Mouse (Mus musculus): ENCODE measurements around the gene Zfp146. TPM values are rescaled to one million over a fixed set of nuclear protein-coding genes. Genes with fewer than 3 reads are reported as not detected.
"Not testable (repeated sequence)": the region's sequence is repeated elsewhere in the genome, so short reads cannot be mapped to it uniquely, and the experiment has no call there.

Gene Zfp146
- total RNA-seq, 2 experiments from 2014 or later = 29.6 to 34.9 TPM

- intact Hi-C loops (cut with DNase I) = no loop called here
- peak; percentile 75 to 79 for DNase-seq
Observed at GRCm38 (mm10) chr7:30193581-30194100, 24.1 kb upstream of the Zfp146 start.

DNA sequence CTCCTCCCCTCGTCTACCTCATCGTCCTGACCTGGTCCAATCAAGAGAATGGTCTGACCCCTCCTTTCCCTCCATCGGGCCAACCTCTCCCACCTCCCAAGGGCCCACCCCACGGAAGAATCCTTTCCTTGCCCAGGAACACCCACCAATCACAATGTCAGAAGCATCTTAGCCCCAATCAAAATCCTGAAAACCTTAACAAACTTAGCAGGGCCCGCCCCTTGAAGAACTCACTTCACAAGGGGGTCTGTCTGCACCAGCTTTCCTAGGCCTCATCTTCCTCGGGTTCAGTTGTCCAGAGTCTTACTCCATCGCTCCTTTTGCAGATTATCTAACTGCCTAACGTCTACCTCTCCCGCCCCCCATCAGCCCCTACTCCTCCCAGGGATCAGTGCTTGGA, 23.5 kb upstream of the Zfp146 start:
- intact Hi-C loops (cut with DNase I) = no loop called here
- no peak for DNase-seq

DNA sequence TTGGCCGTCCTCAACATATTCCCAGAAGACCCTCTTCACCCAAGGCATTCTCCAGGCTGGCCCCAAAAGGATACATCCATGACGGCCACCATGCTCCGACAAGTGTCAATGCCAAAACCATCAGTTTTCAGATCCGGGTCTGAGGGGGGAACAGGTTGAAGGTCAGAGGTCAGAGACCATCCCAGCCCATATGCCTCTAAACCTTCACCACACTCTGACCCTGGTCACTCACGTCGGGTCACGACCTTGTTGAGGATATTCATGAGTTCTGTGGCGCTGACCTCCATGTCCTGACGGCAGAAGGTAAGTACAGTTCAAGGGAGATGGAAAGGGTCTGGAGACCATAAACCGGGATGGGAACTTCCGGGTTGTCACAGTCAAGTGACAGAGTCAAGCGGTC, 22.5 kb upstream of the Zfp146 start:
- intact Hi-C loops (cut with DNase I) = no loop called here
- DNase-seq = no peak

GRCm38 (mm10) chr7:30189116-30189491, 19.6 kb upstream of the Zfp146 start:
- DNase-seq = no peak
- intact Hi-C loops (cut with DNase I) = no loop called here

DNA sequence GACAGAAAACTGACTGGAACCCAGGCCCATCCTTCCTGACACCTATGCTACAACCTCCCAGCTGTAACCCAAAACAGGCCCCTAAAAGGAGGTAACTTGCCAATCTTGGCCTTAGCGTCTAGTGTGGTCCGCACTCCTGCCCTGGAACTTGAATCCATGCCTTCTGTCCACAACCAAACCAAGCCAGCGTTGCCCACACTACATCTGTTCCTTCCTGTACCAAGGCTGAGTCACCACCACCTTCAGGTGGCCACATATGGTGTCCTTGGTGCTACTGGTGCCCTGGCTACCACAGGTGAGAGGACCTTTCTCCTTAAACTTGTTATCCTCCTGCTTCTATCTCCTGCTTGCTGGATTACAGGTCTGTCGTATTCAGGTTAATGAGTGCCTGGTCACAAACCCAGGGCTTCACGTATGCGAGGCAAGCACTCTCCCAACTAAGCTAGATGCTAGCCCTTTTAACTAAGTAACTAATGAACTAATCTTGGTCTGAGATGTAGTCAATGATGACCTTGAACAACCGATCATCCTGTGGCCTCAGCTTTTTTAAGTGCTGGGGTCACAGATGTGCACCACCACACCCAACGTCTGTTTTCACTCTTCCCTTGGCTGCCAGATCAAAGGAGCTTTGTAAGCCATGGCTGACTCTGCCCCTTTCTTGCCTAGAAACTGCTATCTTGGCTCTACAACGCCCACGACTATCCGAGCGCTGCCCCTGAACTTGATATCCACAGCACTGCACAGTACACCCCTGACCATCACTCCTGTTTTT, 19.0 kb upstream of the Zfp146 start:
- no peak for DNase-seq
- intact Hi-C loops (cut with DNase I) = no loop called here

- no peak for DNase-seq
Observed at GRCm38 (mm10) chr7:30184641-30185348, 15.2 kb upstream of the Zfp146 start.

GRCm38 (mm10) chr7:30183879-30184289, 14.3 kb upstream of the Zfp146 start, which contains the start of gene Cox7a1:
Cox7a1 (plus strand) TSS chr7:30184144.
- intact Hi-C loops (cut with DNase I) = loop anchor here (2.0 to 5.0 kb wide), 2 partner anchors 15 to 33 kb away; partner anchors contain the start of gene Capns1
- peak; percentile 87 to 93 for DNase-seq

More at GRCm38 (mm10) chr7:30184641-30185348, 15.2 kb upstream of the Zfp146 start:
- intact Hi-C loops (cut with DNase I) = loop anchor here (2.0 to 5.0 kb wide), 2 partner anchors 14 to 33 kb away; partner anchors contain the start of gene Capns1

DNA sequence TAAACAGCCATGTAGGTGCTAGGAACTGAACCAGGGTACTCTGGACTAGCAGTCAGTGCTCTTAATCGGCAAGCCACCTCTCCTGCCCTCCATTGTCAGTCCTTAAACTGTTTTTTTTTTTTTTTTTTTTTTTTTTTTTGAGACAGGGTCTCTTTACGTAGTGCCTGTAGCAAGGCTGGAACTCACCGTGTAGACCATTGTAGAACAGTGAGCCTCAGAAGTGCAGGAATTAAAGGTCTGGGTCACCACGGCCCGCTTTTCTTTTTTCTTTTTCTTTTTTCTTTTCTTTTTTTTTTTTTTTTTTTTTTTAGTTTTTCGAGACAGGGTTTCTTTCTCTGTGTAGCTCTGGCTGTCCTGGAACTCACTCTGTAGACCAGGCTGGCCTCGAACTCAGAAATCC, 13.6 kb upstream of the Zfp146 start:
- intact Hi-C loops (cut with DNase I) = loop anchor here (5.0 kb wide), 1 partner anchor 34 kb away; no protein-coding TSS in a partner anchor
- not testable (repeated sequence) for DNase-seq

GRCm38 (mm10) chr7:30181929-30182328, 12.4 kb upstream of the Zfp146 start:
- DNase-seq = not testable (repeated sequence)
- intact Hi-C loops (cut with DNase I) = loop anchor here (1.0 to 5.0 kb wide), 2 partner anchors 22 to 35 kb away; no protein-coding TSS in a partner anchor

- peak; percentile 73 to 83 for DNase-seq
- intact Hi-C loops (cut with DNase I) = loop anchor here (1.0 to 5.0 kb wide), 2 partner anchors 23 to 36 kb away; no protein-coding TSS in a partner anchor
Observed at GRCm38 (mm10) chr7:30181308-30181707, 11.8 kb upstream of the Zfp146 start.

- intact Hi-C loops (cut with DNase I) = no loop called here
- DNase-seq = no peak
Observed at GRCm38 (mm10) chr7:30178256-30178655, 8.7 kb upstream of the Zfp146 start.

GRCm38 (mm10) chr7:30176474-30176873, 6.9 kb upstream of the Zfp146 start:
- no peak for DNase-seq
- intact Hi-C loops (cut with DNase I) = no loop called here

- intact Hi-C loops (cut with DNase I) = no loop called here
- DNase-seq = no peak
Observed at GRCm38 (mm10) chr7:30170283-30170951, 867 bp upstream of the Zfp146 start.

DNA sequence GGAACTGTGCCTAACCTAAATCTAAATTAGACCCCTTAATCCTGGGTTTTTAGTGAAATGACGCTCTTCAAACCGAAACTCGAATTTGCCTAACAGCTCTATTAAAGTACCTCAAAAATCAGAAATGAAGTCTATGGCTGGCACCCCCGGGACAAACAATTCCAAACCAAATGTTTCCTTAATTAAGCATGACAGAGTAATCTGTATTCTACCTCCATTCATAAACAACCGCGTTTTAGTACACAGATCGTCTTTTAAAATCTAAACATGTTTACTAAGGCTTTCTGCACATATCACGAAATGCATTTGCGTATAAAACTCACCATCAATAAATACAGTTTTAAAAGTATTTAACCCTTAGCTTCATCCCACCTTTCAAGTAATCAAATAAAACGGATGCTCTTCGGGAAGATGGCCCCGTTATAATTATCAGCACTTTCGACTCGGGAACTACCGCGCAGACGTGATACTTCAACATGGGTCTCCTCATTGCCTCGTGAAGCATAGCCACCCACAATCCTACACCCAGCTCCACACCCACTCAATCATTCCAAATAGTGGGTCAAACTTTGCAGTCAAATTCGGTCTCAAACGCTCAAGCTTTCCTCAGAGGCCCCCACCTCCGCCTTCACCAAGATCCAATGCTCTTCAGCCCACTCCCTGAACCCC, 502 bp downstream of the Zfp146 start:
- DNase-seq = no peak
- intact Hi-C loops (cut with DNase I) = loop anchor here (5.0 kb wide), 1 partner anchor 72 kb away; no protein-coding TSS in a partner anchor

DNA sequence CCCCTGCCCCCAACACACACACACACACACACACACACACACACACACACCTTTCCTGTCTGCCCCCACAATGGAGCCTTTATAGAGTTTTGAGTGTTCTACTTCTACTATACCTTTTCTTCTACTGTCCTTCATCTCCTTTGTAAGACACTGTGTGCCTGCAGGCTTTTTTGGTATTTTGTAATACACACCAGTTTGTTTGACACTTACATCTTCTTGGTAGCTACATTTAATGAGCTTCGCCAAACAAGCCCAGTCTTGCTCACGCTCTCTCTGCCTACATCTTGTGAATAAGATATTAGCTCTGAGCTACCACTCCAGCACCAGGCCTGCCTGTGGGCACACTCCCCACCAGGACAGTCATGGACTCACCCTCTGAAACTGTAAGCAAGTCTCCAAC, 4.8 kb downstream of the Zfp146 start:
- intact Hi-C loops (cut with DNase I) = loop anchor here (5.0 kb wide), 1 partner anchor 67 kb away; no protein-coding TSS in a partner anchor

DNA sequence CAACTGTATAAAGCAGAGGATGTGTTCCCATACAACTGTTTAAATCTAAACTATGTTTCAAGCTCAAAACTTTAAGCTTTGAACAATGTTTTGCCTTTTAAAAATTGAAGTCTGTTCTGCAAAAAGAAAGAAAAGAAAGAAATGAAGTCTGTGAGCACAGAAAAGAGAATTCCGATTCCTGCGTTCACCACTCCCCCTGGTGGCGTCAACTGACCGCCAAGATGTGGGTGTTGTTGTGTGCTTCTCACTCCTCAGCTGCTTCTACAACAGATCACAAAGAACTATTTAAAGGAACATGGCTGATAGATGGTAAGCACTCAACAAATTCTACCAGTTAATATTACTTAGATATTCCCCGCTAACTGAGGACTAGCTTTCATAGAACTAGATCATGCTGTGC, 6.4 kb downstream of the Zfp146 start:
- DNase-seq = no peak
- intact Hi-C loops (cut with DNase I) = no loop called here

More for the DNA sequence above, 4.8 kb downstream of the Zfp146 start:
- no peak for DNase-seq

DNA sequence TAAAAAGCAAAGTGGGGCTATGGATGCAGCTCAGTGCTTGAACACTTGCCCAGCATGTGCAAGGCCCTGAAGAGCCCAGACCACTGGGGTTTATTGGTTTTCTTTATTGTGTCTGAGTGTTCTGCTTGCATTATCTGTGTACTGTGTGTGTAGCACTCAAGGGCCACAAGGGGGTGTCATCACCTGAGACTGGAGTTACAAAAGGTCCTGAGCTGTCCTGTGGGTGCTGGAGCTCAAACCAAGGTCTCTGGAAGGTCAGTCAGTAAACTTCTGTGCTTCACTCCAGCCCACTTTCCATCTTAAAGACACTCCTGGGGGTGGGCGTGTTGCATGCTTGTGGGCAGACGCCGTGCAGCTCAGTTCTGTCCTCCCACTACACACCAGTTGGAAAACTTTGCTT, 14.0 kb downstream of the Zfp146 start:
- no peak for DNase-seq
- intact Hi-C loops (cut with DNase I) = no loop called here

- intact Hi-C loops (cut with DNase I) = loop anchor here (5.0 kb wide), 1 partner anchor 52 kb away; no protein-coding TSS in a partner anchor
- no peak for DNase-seq
Observed at GRCm38 (mm10) chr7:30154040-30154439, 15.5 kb downstream of the Zfp146 start.

DNA sequence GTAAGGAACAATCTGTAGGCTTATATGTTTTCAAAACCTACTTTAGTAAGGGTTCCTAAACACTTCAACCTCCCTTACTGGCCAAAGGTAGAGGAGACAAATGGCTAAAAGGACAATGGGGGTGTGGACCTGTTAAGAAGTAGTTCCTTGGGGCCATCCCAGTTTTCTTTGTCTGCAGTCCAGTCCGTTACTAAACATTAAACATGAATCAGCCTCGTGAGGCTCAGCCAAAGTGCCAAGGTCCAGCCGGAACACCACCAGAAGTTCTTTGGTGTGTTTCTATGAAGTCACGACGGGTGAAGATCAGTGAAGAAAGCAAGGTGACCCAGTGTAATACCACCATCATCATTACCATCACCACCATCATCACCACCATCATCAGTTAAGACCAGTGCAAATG, 22.5 kb downstream of the Zfp146 start:
- no peak for DNase-seq
- intact Hi-C loops (cut with DNase I) = no loop called here

Measured in heart, postnatal 14 days (tissue).